Mouse (Mus musculus): Measurements from ENCODE around the gene Tat. TPM values are rescaled to one million over a fixed set of nuclear protein-coding genes. Genes with fewer than 3 reads are reported as not detected.

Tat gene
- total and polyA plus RNA-seq, 3 experiments = 0.24 to 5.9 (median 0.56) TPM

DNA sequence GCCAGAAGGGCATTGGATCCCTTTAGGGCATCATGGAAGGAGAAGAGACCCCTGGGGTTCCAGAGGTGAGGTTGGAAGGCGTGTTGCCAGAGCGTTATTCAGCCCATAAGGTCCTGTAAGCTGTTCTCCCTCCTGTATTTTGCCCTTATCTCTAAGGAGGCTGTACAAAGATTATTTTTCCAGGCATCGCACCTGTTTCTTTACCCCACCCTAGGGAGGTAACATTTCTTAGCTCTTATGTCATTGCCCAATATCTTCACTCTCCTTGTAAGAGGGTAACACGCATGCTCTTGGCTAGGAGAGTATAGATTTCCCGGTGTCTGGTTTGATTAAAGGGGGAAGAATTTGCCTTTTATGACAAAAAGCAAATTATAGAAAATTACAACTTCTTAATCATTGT is 49.4 kb downstream of the Tat start, which contains the start of gene Chst4:
TSS of gene Chst4 (minus strand) at position 82 of the 400 bp plus-strand sequence.
- no peak for DNase-seq

DNA sequence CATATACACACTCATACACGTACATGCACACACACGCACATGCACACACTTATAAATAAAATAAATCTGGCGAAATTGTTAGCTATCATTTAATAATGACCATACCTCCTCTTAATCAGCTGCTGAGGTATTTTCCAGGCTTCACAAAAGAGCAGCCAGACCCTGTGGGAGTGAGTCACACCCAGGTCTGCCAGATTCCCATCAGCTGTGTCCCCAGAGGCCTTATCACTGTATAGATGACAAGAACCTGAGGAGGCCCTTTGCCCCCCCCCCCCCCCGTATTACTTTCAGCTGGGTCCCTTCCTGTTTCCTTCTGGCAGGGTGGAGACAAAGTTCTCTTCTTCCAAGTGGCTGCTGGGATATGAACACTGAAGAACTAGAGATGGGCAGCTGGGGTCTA is 50.3 kb downstream of the Tat start:
- DNase-seq = no peak

Other genes with a start within 250 kb of the Tat start
- 10 to 100 TPM; 76.3 to 91.7 TPM for gene Ap1g1, start 211.9 kb upstream of the Tat start, total RNA-seq (2021)
- 11.1 and 17.1 TPM in 2 replicates for gene Ap1g1, start 211.9 kb upstream of the Tat start, polyA plus RNA-seq (2012; rRNA removed)
- gene Phlpp2, start 121.9 kb upstream of the Tat start, total RNA-seq (2021) = 10 to 100 TPM in 1 of 2 experiments, 1 to 10 TPM in 1; 6.2 to 10.1 TPM
- 1.9 and 2.8 TPM in 2 replicates for gene Phlpp2, start 121.9 kb upstream of the Tat start, polyA plus RNA-seq (2012; rRNA removed)
- under 1 TPM in 1 of 2 experiments, not detected in 1; 0.28 TPM for gene Marveld3, start 28.2 kb upstream of the Tat start, total RNA-seq (2021)
- gene Marveld3, start 28.2 kb upstream of the Tat start, polyA plus RNA-seq (2012; rRNA removed) = not detected in 2 replicates
- gene Chst4, start 49.3 kb downstream of the Tat start, total RNA-seq (2021) = 1 to 10 TPM; 2.7 to 3.5 TPM
- gene Chst4, start 49.3 kb downstream of the Tat start, polyA plus RNA-seq (2012; rRNA removed) = 2.3 and 3.0 TPM in 2 replicates
- gene Zfp612, start 89.3 kb downstream of the Tat start, total RNA-seq (2021) = 1 to 10 TPM; 7.4 to 8.9 TPM
- 1.5 and 1.8 TPM in 2 replicates for gene Zfp612, start 89.3 kb downstream of the Tat start, polyA plus RNA-seq (2012; rRNA removed)
- not detected for gene Gm21964, start 110.8 kb downstream of the Tat start, total RNA-seq (2021)
- gene Gm21964, start 110.8 kb downstream of the Tat start, polyA plus RNA-seq (2012; rRNA removed) = not detected in 2 replicates
- not detected for gene Gm17720, start 112.3 kb downstream of the Tat start, total RNA-seq (2021)
- not detected in 2 replicates for gene Gm17720, start 112.3 kb downstream of the Tat start, polyA plus RNA-seq (2012; rRNA removed)
- under 1 TPM; 0.26 to 0.52 TPM for gene Calb2, start 177.8 kb downstream of the Tat start, total RNA-seq (2021)
- 0.13 TPM in 1 of 2 replicates, not detected in the other for gene Calb2, start 177.8 kb downstream of the Tat start, polyA plus RNA-seq (2012; rRNA removed)
- 1 to 10 TPM; 8.5 to 8.7 TPM for gene Cmtr2, start 225.2 kb downstream of the Tat start, total RNA-seq (2021)
- 2.8 and 4.8 TPM in 2 replicates for gene Cmtr2, start 225.2 kb downstream of the Tat start, polyA plus RNA-seq (2012; rRNA removed)